Mouse (Mus musculus): ENCODE data around the gene Tmcc3.

GRCm38 (mm10) chr10:94409661-94410060 lies 97.9 kb downstream of the Tmcc3 start:
- TF ChIP-seq CTCF (IDR thresholded peaks at IDR 0.05) (no peak), EP300 (IDR thresholded peaks at IDR 0.05) (no peak)
